Mouse (Mus musculus) thymus, postnatal 4 days (tissue): ENCODE data around the gene Bad.

Source experiments
- DNase-seq: peaks from one replicate; pipeline ENCODE4 v3.0.0; 2021

Gene Bad

GRCm38 (mm10) chr19:6936299-6936698 lies 5.4 kb upstream of the Bad start:
- peak; percentile 82 for DNase-seq

GRCm38 (mm10) chr19:6937541-6938465 lies 3.9 kb upstream of the Bad start:
- no peak for DNase-seq

GRCm38 (mm10) chr19:6939106-6940002 lies 2.3 kb upstream of the Bad start:
- no peak for DNase-seq

- no peak for DNase-seq
These were observed 987 bp upstream of the Bad start for GRCm38 (mm10) chr19:6940396-6941351.

GRCm38 (mm10) chr19:6942249-6942691 lies 609 bp downstream of the Bad start, which contains the start of gene Gpr137:
TSS of gene Gpr137 (minus strand) at chr19:6942480.
- peak; percentile 94 for DNase-seq

- no peak for DNase-seq
These were observed 1.1 kb downstream of the Bad start for GRCm38 (mm10) chr19:6942764-6943163.

- DNase-seq: no peak
These were observed 2.0 kb downstream of the Bad start for GRCm38 (mm10) chr19:6943709-6944108.

GRCm38 (mm10) chr19:6947742-6948141 lies 6.1 kb downstream of the Bad start:
- no peak for DNase-seq

- no peak for DNase-seq
These were observed 6.5 kb downstream of the Bad start for GRCm38 (mm10) chr19:6948186-6948585.

GRCm38 (mm10) chr19:6949532-6949931 lies 7.9 kb downstream of the Bad start:
- DNase-seq: no peak

GRCm38 (mm10) chr19:6949951-6950350 lies 8.3 kb downstream of the Bad start:
- DNase-seq: no peak

- DNase-seq: peak; percentile 64
These were observed 9.0 kb downstream of the Bad start for GRCm38 (mm10) chr19:6950613-6951153.

- peak; percentile 84 for DNase-seq
These were observed 9.8 kb downstream of the Bad start for GRCm38 (mm10) chr19:6951381-6951968.

GRCm38 (mm10) chr19:6951994-6952711 lies 10.5 kb downstream of the Bad start:
- DNase-seq: peak; percentile 74

GRCm38 (mm10) chr19:6952712-6953037 lies 11.0 kb downstream of the Bad start:
- DNase-seq: peak; percentile 58

GRCm38 (mm10) chr19:6954046-6954445 lies 12.4 kb downstream of the Bad start:
- peak; percentile 67 for DNase-seq

- no peak for DNase-seq
These were observed 13.8 kb downstream of the Bad start for GRCm38 (mm10) chr19:6955424-6955823.

- DNase-seq: no peak
These were observed 14.8 kb downstream of the Bad start for GRCm38 (mm10) chr19:6956461-6956860.

- peak; percentile 76 for DNase-seq
These were observed 27.0 kb downstream of the Bad start for GRCm38 (mm10) chr19:6968491-6969271.

GRCm38 (mm10) chr19:6969291-6969664 lies 27.6 kb downstream of the Bad start:
- DNase-seq: no peak
